Mouse (Mus musculus): ENCODE measurements at regions not wholly inside any gene's neighbourhood (a gene's known extent, or its start where the extent isn't known, plus 50 kb on each side); places are given as distances from the start of the nearest gene placed in this dataset.
A peak's percentile ranks its signal among the peaks of the same experiment; 100 is the strongest.

DNA sequence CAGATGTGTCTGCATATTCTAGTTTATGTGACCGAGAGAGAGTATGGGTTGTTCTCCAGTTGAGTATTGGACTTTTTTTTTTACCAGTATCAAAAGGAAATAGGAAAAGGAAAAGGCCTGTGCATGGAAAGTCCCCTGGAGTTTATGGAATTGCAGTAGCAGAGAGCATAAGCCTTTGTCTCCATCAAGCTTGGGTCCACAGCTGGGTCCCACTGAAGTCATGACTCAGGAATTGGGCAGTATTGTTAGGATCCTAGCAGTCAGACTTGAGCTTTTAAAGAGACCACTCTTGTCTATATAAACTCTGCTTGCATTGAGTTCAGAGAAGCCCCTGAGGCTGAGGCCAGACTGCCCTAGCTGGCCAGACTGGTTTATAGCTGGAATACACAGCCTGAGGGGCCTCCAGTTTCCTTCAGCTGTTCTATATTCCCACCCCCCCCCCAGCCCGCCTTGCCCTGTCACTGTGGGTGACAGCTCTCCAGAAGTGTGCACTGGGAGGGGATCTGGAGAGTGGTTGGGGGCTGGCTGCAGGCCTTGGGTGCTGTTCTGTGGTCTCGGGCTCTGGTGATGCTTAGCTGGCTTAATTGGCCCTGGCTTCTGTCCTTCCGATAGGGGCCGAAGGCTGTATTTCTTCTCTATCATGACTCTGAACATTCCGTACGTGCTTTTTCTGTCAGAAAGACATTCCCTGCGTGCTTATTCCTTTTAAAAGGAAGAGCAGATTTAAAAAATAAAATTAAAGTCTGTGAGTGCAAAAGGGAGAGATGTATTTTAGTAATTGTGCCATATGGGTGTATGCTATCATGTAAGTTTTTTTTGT lies 1130.8 kb upstream of the A1bg start:
- TF ChIP-seq CHD2 (IDR thresholded peaks at IDR 0.05; ENCODE audit: low read depth, low read length) (no peak), HCFC1 (IDR thresholded peaks at IDR 0.05; ENCODE audit: borderline replicate concordance, insufficient read depth, low read length) (no peak), ZC3H11A (IDR thresholded peaks at IDR 0.05; ENCODE audit: borderline replicate concordance, low read depth, low read length) (no peak), ZNF384 (IDR thresholded peaks at IDR 0.05; ENCODE audit: low read depth, low read length) (no peak), MAFK (IDR thresholded peaks at IDR 0.05; ENCODE audit: insufficient read depth, low read depth, low read length) (no peak)
- no peak overlapping the region for H3K9ac ChIP-seq (ENCODE audit: insufficient read depth, low read depth, low read length, poor library complexity, severe bottlenecking)
- peaks cover 22% of the 10 kb centered on the region; the same call in 1 of the 2 replicates for H3K36me3 ChIP-seq (ENCODE audit: control insufficient read depth, insufficient read depth, low read length, poor library complexity, severe bottlenecking)
- in situ Hi-C loops (cut with MboI; ENCODE audit: low sequenced_read_pairs in 2 of 2, unreplicated experiment in 2 of 2), result no loop called here
- H3K9me3 ChIP-seq (ENCODE audit: control insufficient read depth, insufficient read depth, low read depth, low read length), result no peaks in the 10 kb centered on the region
- peaks cover 20 to 26% of the 10 kb centered on the region in 2 experiments for H3K4me1 ChIP-seq (ENCODE audit: control insufficient read depth in 2 of 2, insufficient read depth in 2 of 2, low read length in 2 of 2, poor library complexity in 1 of 2)
- H3K4me3 ChIP-seq (ENCODE audit: insufficient read depth in 1 of 2, low read depth in 1 of 2, low read length in 2 of 2, poor library complexity in 1 of 2, severe bottlenecking in 1 of 2), result no peak overlapping the region
- no peak overlapping the region; the same call in 1 of the 2 replicates for H3K27ac ChIP-seq (ENCODE audit: insufficient read depth, low read depth, low read length, poor library complexity, severe bottlenecking)
- DNase-seq (ENCODE audit: low read depth, low spot score), result no peak

DNA sequence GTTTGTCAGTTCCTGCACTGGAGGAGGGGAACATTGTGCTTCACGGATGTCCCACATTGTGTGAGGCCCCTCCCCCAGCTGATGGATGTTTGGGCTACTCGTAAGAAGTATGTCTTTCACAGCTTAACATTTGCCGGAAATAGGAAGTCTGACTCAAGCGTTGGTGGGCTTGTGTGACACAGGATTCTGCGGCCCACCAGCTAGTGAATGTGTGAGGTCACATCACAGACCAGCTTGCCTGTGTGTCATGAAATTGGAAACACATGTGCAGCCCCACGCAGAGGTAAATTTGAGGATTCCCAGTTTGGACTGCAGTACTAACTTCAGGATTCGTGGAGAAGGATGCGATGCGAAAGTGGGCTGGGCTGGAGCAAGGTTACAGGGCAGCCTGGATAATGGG lies 1126.6 kb upstream of the A1bg start:
- no peak overlapping the region for H3K27ac ChIP-seq (ENCODE audit: insufficient read depth, low read depth, low read length, poor library complexity, severe bottlenecking)
- no peaks in the 10 kb centered on the region for H3K9me3 ChIP-seq (ENCODE audit: control insufficient read depth, insufficient read depth, low read depth, low read length)
- no peak overlapping the region for H3K9ac ChIP-seq (ENCODE audit: insufficient read depth, low read depth, low read length, poor library complexity, severe bottlenecking)
- no peak overlapping the region for H3K4me3 ChIP-seq (ENCODE audit: insufficient read depth in 1 of 2, low read depth in 1 of 2, low read length in 2 of 2, poor library complexity in 1 of 2, severe bottlenecking in 1 of 2)
- in situ Hi-C loops (cut with MboI; ENCODE audit: low sequenced_read_pairs in 2 of 2, unreplicated experiment in 2 of 2), result no loop called here
- peaks cover 7% of the 10 kb centered on the region; the same call in 1 of the 2 replicates for H3K36me3 ChIP-seq (ENCODE audit: control insufficient read depth, insufficient read depth, low read length, poor library complexity, severe bottlenecking)
- no peak for TF ChIP-seq HCFC1 (IDR thresholded peaks at IDR 0.05; ENCODE audit: borderline replicate concordance, insufficient read depth, low read length)
- no peak for DNase-seq (ENCODE audit: low read depth, low spot score)
- peaks cover 11 to 27% of the 10 kb centered on the region in 2 experiments; a peak in 3 of 4 replicates for H3K4me1 ChIP-seq (ENCODE audit: control insufficient read depth in 2 of 2, insufficient read depth in 2 of 2, low read length in 2 of 2, poor library complexity in 1 of 2)

DNA sequence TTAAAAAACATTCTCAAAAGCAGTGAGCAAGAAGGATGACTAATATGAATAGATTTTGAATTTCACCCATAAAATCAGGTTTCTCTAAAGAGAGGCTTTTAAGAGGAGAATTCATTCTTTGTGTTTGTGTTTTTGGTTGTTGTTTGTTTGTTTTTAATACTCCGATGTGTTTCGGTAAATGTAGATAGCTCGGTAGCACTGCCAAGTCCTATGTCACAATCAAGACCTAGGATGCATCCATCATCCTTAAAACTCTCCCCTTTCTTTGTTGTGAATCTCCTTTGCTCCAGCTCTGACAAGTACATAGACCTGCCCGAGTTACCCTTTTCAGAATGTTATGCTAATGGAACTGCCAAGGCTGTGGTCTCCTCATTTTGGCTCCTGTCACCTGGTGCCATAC lies 1126.2 kb upstream of the A1bg start:
- H3K4me3 ChIP-seq (ENCODE audit: insufficient read depth in 1 of 2, low read depth in 1 of 2, low read length in 2 of 2, poor library complexity in 1 of 2, severe bottlenecking in 1 of 2), result no peak overlapping the region
- no peak overlapping the region for H3K27ac ChIP-seq (ENCODE audit: insufficient read depth, low read depth, low read length, poor library complexity, severe bottlenecking)
- TF ChIP-seq ZNF384 (IDR thresholded peaks at IDR 0.05; ENCODE audit: low read depth, low read length) (no peak), CHD2 (IDR thresholded peaks at IDR 0.05; ENCODE audit: low read depth, low read length) (no peak), MAFK (IDR thresholded peaks at IDR 0.05; ENCODE audit: insufficient read depth, low read depth, low read length) (no peak), HCFC1 (IDR thresholded peaks at IDR 0.05; ENCODE audit: borderline replicate concordance, insufficient read depth, low read length) (no peak), ZC3H11A (IDR thresholded peaks at IDR 0.05; ENCODE audit: borderline replicate concordance, low read depth, low read length) (no peak)
- H3K36me3 ChIP-seq (ENCODE audit: control insufficient read depth, insufficient read depth, low read length, poor library complexity, severe bottlenecking), result peaks cover 6% of the 10 kb centered on the region; the same call in 1 of the 2 replicates
- in situ Hi-C loops (cut with MboI; ENCODE audit: low sequenced_read_pairs in 2 of 2, unreplicated experiment in 2 of 2), result no loop called here
- H3K4me1 ChIP-seq (ENCODE audit: control insufficient read depth in 2 of 2, insufficient read depth in 2 of 2, low read length in 2 of 2, poor library complexity in 1 of 2), result peaks cover 12 to 28% of the 10 kb centered on the region in 2 experiments; a peak in 3 of 4 replicates
- no peak for DNase-seq (ENCODE audit: low read depth, low spot score)
- H3K9ac ChIP-seq (ENCODE audit: insufficient read depth, low read depth, low read length, poor library complexity, severe bottlenecking), result no peak overlapping the region
- H3K9me3 ChIP-seq (ENCODE audit: control insufficient read depth, insufficient read depth, low read depth, low read length), result no peaks in the 10 kb centered on the region

DNA sequence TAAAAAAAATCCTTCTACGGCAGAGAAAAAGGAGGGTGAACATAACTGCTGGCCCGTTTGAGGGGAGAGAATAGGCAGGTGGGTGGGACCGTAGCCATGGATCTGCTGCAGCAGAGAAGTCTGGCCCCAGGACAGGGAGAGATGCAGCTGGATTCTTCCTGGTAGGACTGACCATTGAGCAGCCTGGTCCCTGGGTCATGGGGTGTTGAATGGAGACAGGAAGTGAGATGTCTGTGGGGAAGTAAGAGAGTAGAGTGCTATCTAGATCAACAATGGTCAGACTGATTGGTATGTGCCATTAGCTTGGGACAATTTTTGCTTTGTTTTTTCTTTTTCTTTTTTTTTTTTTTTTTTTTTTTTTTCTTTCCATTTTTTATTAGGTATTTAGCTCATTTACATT lies 1123.5 kb upstream of the A1bg start:
- in situ Hi-C loops (cut with MboI; ENCODE audit: low sequenced_read_pairs in 2 of 2, unreplicated experiment in 2 of 2), result no loop called here

More for the DNA sequence above, 1123.5 kb upstream of the A1bg start:
- H3K27ac ChIP-seq (ENCODE audit: insufficient read depth, low read depth, low read length, poor library complexity, severe bottlenecking), result 0 out of 2 replicates have a peak overlapping the region, but pooled peaks have one; percentile 37
- H3K4me1 ChIP-seq (ENCODE audit: control insufficient read depth in 2 of 2, insufficient read depth in 2 of 2, low read length in 2 of 2, poor library complexity in 1 of 2), result peaks cover 21 to 33% of the 10 kb centered on the region in 2 experiments
- H3K36me3 ChIP-seq (ENCODE audit: control insufficient read depth, insufficient read depth, low read length, poor library complexity, severe bottlenecking), result peaks cover 14% of the 10 kb centered on the region; the same call in 1 of the 2 replicates
- TF ChIP-seq MAFK (IDR thresholded peaks at IDR 0.05; ENCODE audit: insufficient read depth, low read depth, low read length), result no peak
- TF ChIP-seq ZNF384 (IDR thresholded peaks at IDR 0.05; ENCODE audit: low read depth, low read length), result peak; percentile 55
- no peak overlapping the region; the same call in 1 of the 2 replicates for H3K9ac ChIP-seq (ENCODE audit: insufficient read depth, low read depth, low read length, poor library complexity, severe bottlenecking)
- DNase-seq (ENCODE audit: low read depth, low spot score), result no peak
- H3K4me3 ChIP-seq (ENCODE audit: insufficient read depth in 1 of 2, low read depth in 1 of 2, low read length in 2 of 2, poor library complexity in 1 of 2, severe bottlenecking in 1 of 2), result no peak overlapping the region
- no peaks in the 10 kb centered on the region for H3K9me3 ChIP-seq (ENCODE audit: control insufficient read depth, insufficient read depth, low read depth, low read length)

Measured in ES-E14 (cell line).